Mouse (Mus musculus): ENCODE results near the gene Mroh3.

DNA sequence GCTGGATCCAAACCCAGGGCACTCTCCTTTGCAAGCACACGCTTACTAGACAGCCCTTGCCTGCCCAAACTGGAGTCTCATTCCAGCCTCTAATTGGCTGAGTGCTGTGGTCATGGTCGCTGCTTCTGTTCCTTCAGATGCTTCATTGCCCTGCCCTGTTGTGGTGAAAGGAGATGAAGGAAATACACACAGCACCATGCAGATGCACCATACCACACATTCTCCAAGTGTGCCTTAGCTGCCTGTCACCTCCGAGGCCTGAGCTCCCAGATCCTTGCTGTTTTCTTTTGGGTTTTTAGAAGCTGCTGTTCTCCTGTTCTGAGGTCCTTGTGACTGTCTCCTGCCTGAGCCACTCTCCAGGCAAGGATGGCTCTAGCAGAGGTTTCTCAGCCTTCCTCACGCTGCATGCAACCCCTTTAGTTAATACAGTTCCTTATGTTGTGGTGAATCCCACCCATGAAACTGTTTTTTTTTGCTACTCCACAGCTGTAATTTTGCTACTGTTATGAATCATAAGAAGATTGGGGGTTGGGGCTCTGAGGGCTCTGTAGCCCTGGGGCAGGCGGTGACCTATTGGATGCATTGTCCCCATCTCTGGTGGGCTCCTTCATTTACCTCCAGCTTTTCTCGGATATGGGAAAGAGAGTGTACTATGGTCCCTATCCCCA lies 76.7 kb downstream of the Mroh3 start:
- no peak for TF ChIP-seq CTCF (IDR thresholded peaks at IDR 0.05; ENCODE audit: low read depth, low read length)
- 0 out of 2 replicates have a peak, but pooled peaks have one; percentile 53 for TF ChIP-seq POLR2A (IDR thresholded peaks at IDR 0.05; ENCODE audit: borderline replicate concordance, low read depth, low read length)
